Mouse (Mus musculus) limb, embryonic 11.5 days (tissue): ENCODE measurements at regions not wholly inside any gene's neighbourhood (a gene's known extent, or its start where the extent isn't known, plus 50 kb on each side); places are given as distances from the start of the nearest gene placed in this dataset.
"Not testable (repeated sequence)": the region's sequence is repeated elsewhere in the genome, so short reads cannot be mapped to it uniquely, and the experiment has no call there.

ENCODE experiments used
- ATAC-seq: fragments of 200-750 bp; cut with Nextera tagmentation; 2 replicates; pipeline ENCODE4 v1.8.0; 2017; ENCODE audit warnings: low read depth; ENCODE audit not compliant: insufficient number of reproducible peaks, low FRiP score, low TSS enrichment
- DNase-seq: peaks from one replicate; pipeline ENCODE4 v3.0.0-alpha.2; 2015; ENCODE audit warnings: low spot score
- H3K27ac ChIP-seq: fragments of 300-500 bp; sonication (generic); replicated peaks from 2 replicates; pipeline ENCODE4 v1.5.1; 2014; ENCODE audit warnings: low read depth, mild to moderate bottlenecking, low read length
- H3K27me3 ChIP-seq: fragments of 300-500 bp; sonication (generic); 2 replicates; pipeline ENCODE4 v1.6.1; 2014; ENCODE audit warnings: mild to moderate bottlenecking, low read length, mixed read lengths; ENCODE audit not compliant: control insufficient read depth, insufficient read depth
- H3K36me3 ChIP-seq: fragments of 300-500 bp; sonication (generic); 2 replicates; pipeline ENCODE4 v1.6.1; 2014; ENCODE audit warnings: mild to moderate bottlenecking, low read length, moderate library complexity, mixed read lengths; ENCODE audit not compliant: control insufficient read depth, insufficient read depth
- H3K4me1 ChIP-seq: fragments of 300-500 bp; sonication (generic); 2 replicates; pipeline ENCODE4 v1.6.1; 2014; ENCODE audit warnings: low read length, mixed read lengths; ENCODE audit not compliant: control insufficient read depth, insufficient read depth
- H3K4me2 ChIP-seq: fragments of 300-500 bp; sonication (generic); 2 replicates; pipeline ENCODE4 v1.6.1; 2014; ENCODE audit warnings: low read depth, mild to moderate bottlenecking, moderate library complexity; ENCODE audit not compliant: severe bottlenecking
- H3K4me3 ChIP-seq: fragments of 300-500 bp; sonication (generic); 2 replicates; pipeline ENCODE4 v1.5.1; 2014; ENCODE audit warnings: low read depth, low read length
- H3K9ac ChIP-seq: fragments of 300-500 bp; sonication (generic); 2 replicates; pipeline ENCODE4 v1.6.1; 2014; ENCODE audit warnings: mild to moderate bottlenecking, low read length
- H3K9me3 ChIP-seq: fragments of 300-500 bp; sonication (generic); 2 replicates; pipeline ENCODE4 v1.6.1; 2016; ENCODE audit warnings: low read length; ENCODE audit not compliant: control insufficient read depth
- WGBS: fragments of 180-500 bp; shearing (Covaris S2); extraction: QIAGEN DNeasy Blood & Tissue Kit; methylation state at CpG from one replicate; pipeline ENCODE4 v1.1.7; 2014; 5-methylcytosine and 5-hydroxymethylcytosine counted together

DNA sequence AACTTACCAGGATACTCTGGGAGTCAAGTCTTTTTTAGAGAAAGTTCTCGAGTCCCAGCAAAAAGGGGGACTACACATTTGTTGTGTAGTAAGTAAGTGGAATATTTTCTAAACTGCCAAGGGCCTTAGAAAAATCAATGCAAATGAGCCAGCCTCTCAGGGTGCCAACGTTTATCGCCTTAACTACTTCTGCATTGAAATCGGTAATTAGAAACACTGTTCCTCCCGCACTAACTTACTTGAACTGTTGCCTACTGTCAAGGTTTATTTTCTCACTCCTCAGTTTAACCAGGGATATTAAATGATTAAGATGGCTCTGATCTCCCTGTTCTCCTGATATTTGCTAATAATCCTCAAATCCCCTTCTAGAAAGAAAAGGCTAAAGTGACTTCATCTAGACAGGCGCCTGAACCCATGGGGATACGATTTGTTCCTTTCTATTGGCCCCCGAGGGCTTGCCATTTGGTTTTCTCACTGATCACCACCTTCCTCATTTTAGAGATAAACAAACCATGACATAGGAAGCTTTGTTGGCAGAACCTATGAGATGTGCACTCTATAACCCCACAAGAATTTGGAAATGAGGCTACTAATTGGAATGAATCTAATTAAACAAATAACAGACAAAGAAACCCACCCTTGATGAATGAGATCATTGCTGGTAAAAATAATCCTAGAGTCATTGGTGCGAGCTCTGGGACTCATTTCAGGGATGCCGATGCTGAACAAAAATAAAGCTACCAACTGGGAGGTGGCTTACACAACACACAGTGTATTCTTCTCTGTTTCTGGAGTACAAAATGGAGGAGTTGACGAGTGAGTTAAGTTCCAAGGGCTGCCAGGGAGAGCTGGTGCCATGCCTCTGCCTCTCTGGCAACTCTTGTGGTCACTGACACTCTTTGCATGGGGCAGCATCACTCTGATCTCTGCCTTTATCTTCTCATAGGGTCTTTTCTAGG is 255.1 kb downstream of the Cep170 start:
- DNase-seq (peak; percentile 16), ATAC-seq (no peak)
- Histone ChIP-seq H3K27me3 (no peaks in the 10 kb centered on the region), H3K4me3 (no peak overlapping the region), H3K4me2 (no peak overlapping the region), H3K9me3 (no peaks in the 10 kb centered on the region), H3K36me3 (no peaks in the 10 kb centered on the region), H3K27ac (no peak overlapping the region), H3K4me1 (no peaks in the 10 kb centered on the region), H3K9ac (no peak overlapping the region)
- WGBS = 83% methylated on average over 11 of the region's 11 CpGs

DNA sequence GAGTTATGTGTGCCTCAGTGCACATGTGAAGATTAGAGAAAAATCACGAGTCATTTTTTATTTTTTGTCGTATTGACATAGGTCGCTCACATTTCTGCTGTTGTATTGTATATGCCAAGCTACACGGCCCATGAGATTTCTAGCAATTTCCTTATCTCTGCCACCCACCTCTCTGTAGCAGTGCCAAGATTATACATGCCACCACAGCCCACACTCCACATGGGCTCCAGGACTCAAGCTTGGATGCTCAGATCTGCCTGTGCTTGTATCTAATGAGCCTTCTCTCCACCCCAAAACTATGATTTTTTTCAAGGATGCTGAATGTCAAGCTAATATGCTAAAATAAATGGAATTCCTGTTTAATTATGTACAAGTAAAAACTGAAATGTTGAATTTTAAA is 259.3 kb upstream of the Pld5 start:
- ATAC-seq (no peak), DNase-seq (no peak)
- no peak overlapping the region for H3K9ac ChIP-seq
- H3K27me3 ChIP-seq = no peaks in the 10 kb centered on the region
- H3K27ac ChIP-seq = no peak overlapping the region
- H3K36me3 ChIP-seq = no peaks in the 10 kb centered on the region
- H3K4me3 ChIP-seq = no peak overlapping the region
- 93% methylated on average over 4 of the region's 4 CpGs for WGBS
- no peaks in the 10 kb centered on the region for H3K4me1 ChIP-seq
- no peak overlapping the region for H3K4me2 ChIP-seq
- H3K9me3 ChIP-seq = no peaks in the 10 kb centered on the region

DNA sequence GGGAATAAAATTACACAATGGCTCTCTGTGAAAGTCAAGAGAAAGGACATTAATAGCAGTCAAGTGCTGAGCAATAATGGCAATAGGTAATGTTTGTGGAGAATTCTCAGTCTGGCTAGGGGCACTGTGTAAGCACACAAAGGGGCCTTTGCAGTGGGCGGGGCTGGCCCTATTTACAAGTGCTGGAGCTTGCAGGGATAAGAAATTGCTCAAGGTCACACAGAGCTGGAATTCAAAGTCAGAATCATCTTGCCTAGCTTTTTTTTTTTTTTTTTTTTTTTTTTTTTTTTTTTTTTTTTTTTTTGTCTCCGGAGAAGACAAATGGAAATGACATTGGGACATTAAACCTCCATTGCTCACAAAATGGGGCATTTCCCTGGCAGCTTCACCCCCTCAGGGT is 253.9 kb upstream of the Pld5 start:
- Histone ChIP-seq H3K27ac (no peak overlapping the region), H3K27me3 (no peaks in the 10 kb centered on the region), H3K4me3 (no peak overlapping the region), H3K4me2 (no peak overlapping the region), H3K9me3 (no peaks in the 10 kb centered on the region), H3K9ac (no peak overlapping the region), H3K4me1 (no peaks in the 10 kb centered on the region), H3K36me3 (no peaks in the 10 kb centered on the region)
- 89% methylated on average over 2 of the region's 2 CpGs for WGBS
- no peak for DNase-seq
- no peak for ATAC-seq

DNA sequence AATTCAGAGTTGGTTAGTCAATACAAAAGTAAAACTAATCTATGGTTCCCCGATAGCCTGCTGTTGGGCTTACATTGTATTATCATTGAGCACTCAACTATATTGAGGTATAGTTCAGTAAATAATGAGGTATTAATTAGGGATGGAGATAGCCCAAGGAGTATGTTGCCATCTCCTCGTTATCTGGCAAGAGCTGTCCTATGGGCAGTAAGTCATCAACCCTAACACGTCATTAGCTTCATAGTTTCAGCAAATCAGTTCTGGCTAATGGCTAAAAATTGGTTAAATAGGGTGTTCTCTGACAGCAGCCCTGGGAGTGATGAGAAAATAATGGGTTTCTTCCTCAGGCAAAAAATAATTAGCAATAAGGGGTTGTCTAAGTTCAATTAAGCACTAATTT is 236.4 kb upstream of the Pld5 start:
- no peaks in the 10 kb centered on the region for H3K4me1 ChIP-seq
- H3K4me3 ChIP-seq = no peak overlapping the region
- no peak overlapping the region for H3K9ac ChIP-seq
- H3K36me3 ChIP-seq = no peaks in the 10 kb centered on the region
- no peak for ATAC-seq
- no peak overlapping the region for H3K27ac ChIP-seq
- no peaks in the 10 kb centered on the region for H3K9me3 ChIP-seq
- no peak overlapping the region for H3K4me2 ChIP-seq
- no peaks in the 10 kb centered on the region for H3K27me3 ChIP-seq
- WGBS = 71% methylated on average over 3 of the region's 3 CpGs
- DNase-seq = no peak

DNA sequence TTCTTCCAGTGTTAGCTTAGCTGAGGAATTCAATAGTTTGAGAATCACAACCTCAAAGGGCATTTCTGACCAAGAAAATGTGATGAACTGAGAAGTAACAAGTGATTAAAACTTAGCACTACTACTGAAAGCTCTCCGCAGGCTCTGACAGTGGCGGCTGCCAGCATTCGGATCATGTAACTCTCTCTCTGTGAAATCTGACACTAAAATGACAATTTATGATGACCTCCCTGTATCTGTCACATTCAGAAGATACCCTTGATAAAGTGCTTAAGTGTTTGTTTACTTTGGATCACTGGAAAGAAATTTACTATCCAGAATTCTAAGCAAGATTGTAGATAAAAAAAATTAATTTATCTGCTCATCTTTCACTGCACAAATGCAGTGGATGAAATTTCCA is 230.3 kb upstream of the Pld5 start:
- no peak for ATAC-seq
- H3K9ac ChIP-seq = no peak overlapping the region
- H3K36me3 ChIP-seq = no peaks in the 10 kb centered on the region
- no peak for DNase-seq
- H3K9me3 ChIP-seq = no peaks in the 10 kb centered on the region
- no peak overlapping the region for H3K4me2 ChIP-seq
- no peaks in the 10 kb centered on the region for H3K4me1 ChIP-seq
- H3K27me3 ChIP-seq = no peaks in the 10 kb centered on the region
- H3K4me3 ChIP-seq = no peak overlapping the region
- no peak overlapping the region for H3K27ac ChIP-seq
- WGBS = 67% methylated on average over 3 of the region's 3 CpGs

DNA sequence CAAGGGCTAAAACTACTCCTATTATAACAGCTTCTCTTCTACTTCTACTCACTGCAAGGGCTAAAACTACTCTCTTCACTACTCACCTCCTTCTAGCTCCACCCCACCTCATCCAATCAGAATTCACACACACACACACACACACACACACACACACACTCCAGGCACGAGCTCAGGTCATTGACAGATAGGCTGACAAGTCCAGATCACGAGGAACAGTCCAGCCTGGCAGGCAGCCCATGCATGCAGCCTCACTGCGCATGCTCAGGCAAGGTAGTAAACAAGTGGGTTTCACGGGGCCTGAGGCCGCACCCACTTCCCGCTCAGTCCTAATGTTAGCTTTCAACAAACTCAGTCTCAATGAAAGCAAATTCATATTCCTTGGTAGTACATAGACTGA is 229.6 kb upstream of the Pld5 start:
- not testable (repeated sequence) for ATAC-seq, H3K4me2 ChIP-seq, DNase-seq, H3K4me1 ChIP-seq, H3K4me3 ChIP-seq, H3K27ac ChIP-seq, H3K36me3 ChIP-seq, H3K9me3 ChIP-seq, H3K27me3 ChIP-seq, H3K9ac ChIP-seq
- 66% methylated on average over 6 of the region's 6 CpGs for WGBS

DNA sequence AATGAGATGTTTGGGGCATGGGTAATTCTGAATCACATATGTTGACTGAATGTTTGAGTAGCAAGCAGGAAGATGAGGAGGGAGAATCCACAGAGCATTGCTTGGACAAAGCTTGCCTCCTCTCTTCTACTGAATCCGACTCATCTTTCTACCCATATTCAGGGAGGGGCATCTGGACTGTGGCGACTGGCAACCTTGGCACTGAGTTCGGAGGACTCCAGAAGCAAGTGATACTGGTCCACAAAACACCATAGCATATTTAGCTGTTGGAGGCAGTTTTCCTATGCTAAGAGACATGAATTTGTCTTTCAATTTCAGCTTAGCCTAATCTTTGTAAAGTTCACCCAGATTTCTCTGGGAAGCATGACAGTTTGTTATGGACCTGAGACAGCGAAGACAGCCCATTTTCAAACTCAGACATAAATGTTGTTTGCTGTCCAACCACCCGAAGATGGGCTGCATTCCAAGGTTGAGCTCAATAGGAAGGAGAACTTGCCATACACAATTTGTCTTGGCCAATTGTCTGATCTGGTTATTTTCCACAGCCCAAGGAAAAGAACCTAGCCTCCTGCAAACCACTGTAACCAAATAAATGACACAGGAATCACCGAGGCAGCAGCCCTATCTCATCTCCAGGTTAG is 224.0 kb upstream of the Pld5 start:
- Histone ChIP-seq H3K36me3 (no peaks in the 10 kb centered on the region), H3K27ac (no peak overlapping the region), H3K4me3 (no peak overlapping the region), H3K27me3 (no peaks in the 10 kb centered on the region), H3K9ac (no peak overlapping the region), H3K4me1 (no peaks in the 10 kb centered on the region), H3K4me2 (no peak overlapping the region), H3K9me3 (no peaks in the 10 kb centered on the region)
- WGBS = 87% methylated on average over 6 of the region's 6 CpGs
- ATAC-seq = no peak
- DNase-seq = no peak

DNA sequence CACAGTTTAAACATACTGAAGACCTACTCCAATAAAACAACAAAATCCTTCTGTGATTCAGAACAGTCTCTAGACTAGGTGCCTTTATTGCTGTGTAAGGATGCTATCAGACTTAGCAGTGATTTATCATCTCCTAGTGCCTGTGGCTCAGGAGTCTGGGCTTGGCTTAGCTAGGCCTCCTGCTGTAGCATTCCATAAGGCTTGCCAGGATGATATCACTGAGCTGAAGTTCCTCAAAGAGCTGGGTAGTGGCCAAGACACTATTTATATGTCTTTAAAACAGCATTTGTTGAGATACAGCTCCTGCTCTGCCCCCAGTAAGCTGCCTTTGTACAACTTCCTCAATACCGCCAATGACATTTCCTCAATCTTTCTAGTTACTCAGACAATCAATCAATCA is 193.4 kb upstream of the Pld5 start:
- Histone ChIP-seq H3K36me3 (no peaks in the 10 kb centered on the region), H3K9me3 (no peaks in the 10 kb centered on the region), H3K4me3 (no peak overlapping the region), H3K4me2 (no peak overlapping the region), H3K4me1 (no peaks in the 10 kb centered on the region), H3K9ac (no peak overlapping the region), H3K27me3 (no peaks in the 10 kb centered on the region), H3K27ac (no peak overlapping the region)
- 86% methylated on average over 1 of the region's 1 CpGs for WGBS
- DNase-seq (no peak), ATAC-seq (no peak)
